Mouse (Mus musculus) brain, embryonic 14.5 days (tissue): Measurements from ENCODE around the gene Tnxb.

Source experiments
- CTCF ChIP-seq: fragments of 200-500 bp; IDR thresholded peaks from 2 replicates; pipeline ENCODE4 v1.5.1; 2012; ENCODE audit warnings: inconsistent platforms, mild to moderate bottlenecking, moderate library complexity, borderline replicate concordance; ENCODE audit not compliant: insufficient read depth, insufficient read length; ENCODE audit errors: extremely low read depth
- POLR2A ChIP-seq: fragments of 200-500 bp; IDR thresholded peaks from 2 replicates; pipeline ENCODE4 v1.6.1; 2012; ENCODE audit warnings: mild to moderate bottlenecking, inconsistent platforms, borderline replicate concordance; ENCODE audit not compliant: poor library complexity, insufficient read depth, insufficient read length, severe bottlenecking; ENCODE audit errors: extremely low read depth

DNA sequence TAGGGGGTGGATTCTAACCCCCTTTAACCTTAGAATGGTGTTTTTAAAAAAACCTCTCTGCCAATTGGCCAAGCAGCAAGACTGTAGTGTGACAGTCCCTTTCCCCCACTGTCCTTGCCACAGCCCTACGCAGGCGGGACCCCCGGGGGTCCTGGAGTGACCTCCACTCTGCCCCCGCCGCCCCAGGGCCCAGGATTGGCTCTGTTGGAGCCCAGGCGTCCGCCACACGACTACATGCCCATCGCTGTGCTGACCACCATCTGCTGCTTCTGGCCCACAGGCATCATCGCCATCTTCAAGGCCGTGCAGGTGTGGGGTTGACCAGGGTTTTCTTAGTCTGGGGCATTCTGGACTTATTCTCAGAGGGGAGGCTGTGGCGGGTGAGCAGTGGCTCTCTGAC lies 38.7 kb upstream of the Tnxb start:
- TF ChIP-seq CTCF (no peak), POLR2A (no peak)
